Mouse (Mus musculus): Measurements from ENCODE around the gene Siah3. TPM values are rescaled to one million over a fixed set of nuclear protein-coding genes. Genes with fewer than 3 reads are reported as not detected.

Gene Siah3
- polyA plus RNA-seq, 1 experiment = 0.04 TPM

- Histone ChIP-seq H3K4me1 (ENCODE audit: control insufficient read depth, insufficient read depth, low read length) (0 out of 2 replicates have a peak, but pooled peaks cover 2% of the 10 kb centered on the region), H3K4me3 (replicated peaks; ENCODE audit: extremely low read depth, low read depth, low read length) (no peak overlapping the region)
- TF ChIP-seq CTCF (IDR thresholded peaks at IDR 0.05; ENCODE audit: insufficient read depth, low read length) (no peak), POLR2A (IDR thresholded peaks at IDR 0.05; ENCODE audit: borderline replicate concordance, extremely low read depth, low read depth, low read length) (no peak)
- no peak for DNase-seq
- WGBS = 49% methylated on average over 3 of the region's 3 CpGs
Measured at GRCm38 (mm10) chr14:75460436-75460835, 4.7 kb downstream of the Siah3 start.

GRCm38 (mm10) chr14:75461770-75462169 lies 6.0 kb downstream of the Siah3 start:
- WGBS = 77% methylated on average over 4 of the region's 4 CpGs

GRCm38 (mm10) chr14:75463171-75463570 lies 7.4 kb downstream of the Siah3 start:
- no peak overlapping the region for H3K4me3 ChIP-seq (replicated peaks; ENCODE audit: extremely low read depth, low read depth, low read length)
- no peaks in the 10 kb centered on the region for H3K4me1 ChIP-seq (ENCODE audit: control insufficient read depth, insufficient read depth, low read length)
- DNase-seq = no peak
- TF ChIP-seq POLR2A (IDR thresholded peaks at IDR 0.05; ENCODE audit: borderline replicate concordance, extremely low read depth, low read depth, low read length) = no peak
- no peak for TF ChIP-seq CTCF (IDR thresholded peaks at IDR 0.05; ENCODE audit: insufficient read depth, low read length)
- WGBS = 73% methylated on average over 4 of the region's 4 CpGs

More at GRCm38 (mm10) chr14:75461770-75462169, 6.0 kb downstream of the Siah3 start:
- TF ChIP-seq CTCF (IDR thresholded peaks at IDR 0.05; ENCODE audit: insufficient read depth, low read length) = no peak
- TF ChIP-seq POLR2A (IDR thresholded peaks at IDR 0.05; ENCODE audit: borderline replicate concordance, extremely low read depth, low read depth, low read length) = no peak
- Histone ChIP-seq H3K4me1 (ENCODE audit: control insufficient read depth, insufficient read depth, low read length) (0 out of 2 replicates have a peak, but pooled peaks cover 2% of the 10 kb centered on the region), H3K4me3 (replicated peaks; ENCODE audit: extremely low read depth, low read depth, low read length) (no peak overlapping the region)
- no peak for DNase-seq

GRCm38 (mm10) chr14:75468941-75469340 lies 13.2 kb downstream of the Siah3 start:
- DNase-seq = no peak
- Histone ChIP-seq H3K4me1 (ENCODE audit: control insufficient read depth, insufficient read depth, low read length) (no peaks in the 10 kb centered on the region), H3K4me3 (replicated peaks; ENCODE audit: extremely low read depth, low read depth, low read length) (no peak overlapping the region)
- TF ChIP-seq POLR2A (IDR thresholded peaks at IDR 0.05; ENCODE audit: borderline replicate concordance, extremely low read depth, low read depth, low read length) = no peak
- no peak for TF ChIP-seq CTCF (IDR thresholded peaks at IDR 0.05; ENCODE audit: insufficient read depth, low read length)
- WGBS = 66% methylated on average over 4 of the region's 4 CpGs

- 69% methylated on average over 9 of the region's 9 CpGs for WGBS
- Histone ChIP-seq H3K4me3 (replicated peaks; ENCODE audit: extremely low read depth, low read depth, low read length) (no peak overlapping the region), H3K4me1 (ENCODE audit: control insufficient read depth, insufficient read depth, low read length) (no peaks in the 10 kb centered on the region)
- DNase-seq = no peak
- TF ChIP-seq POLR2A (IDR thresholded peaks at IDR 0.05; ENCODE audit: borderline replicate concordance, extremely low read depth, low read depth, low read length) (no peak), CTCF (IDR thresholded peaks at IDR 0.05; ENCODE audit: insufficient read depth, low read length) (no peak)
Measured at GRCm38 (mm10) chr14:75473061-75473930, 17.5 kb downstream of the Siah3 start.

GRCm38 (mm10) chr14:75475887-75476286 lies 20.1 kb downstream of the Siah3 start:
- Histone ChIP-seq H3K4me3 (replicated peaks; ENCODE audit: extremely low read depth, low read depth, low read length) (no peak overlapping the region), H3K4me1 (ENCODE audit: control insufficient read depth, insufficient read depth, low read length) (no peaks in the 10 kb centered on the region)
- no peak for DNase-seq
- no peak for TF ChIP-seq CTCF (IDR thresholded peaks at IDR 0.05; ENCODE audit: insufficient read depth, low read length)
- no peak for TF ChIP-seq POLR2A (IDR thresholded peaks at IDR 0.05; ENCODE audit: borderline replicate concordance, extremely low read depth, low read depth, low read length)
- WGBS = 85% methylated on average over 2 of the region's 2 CpGs

- TF ChIP-seq POLR2A (IDR thresholded peaks at IDR 0.05; ENCODE audit: borderline replicate concordance, extremely low read depth, low read depth, low read length) (no peak), CTCF (IDR thresholded peaks at IDR 0.05; ENCODE audit: insufficient read depth, low read length) (no peak)
- no peak for DNase-seq
- no peak overlapping the region for H3K4me3 ChIP-seq (replicated peaks; ENCODE audit: extremely low read depth, low read depth, low read length)
- 75% methylated on average over 15 of the region's 15 CpGs for WGBS
- H3K4me1 ChIP-seq (ENCODE audit: control insufficient read depth, insufficient read depth, low read length) = no peaks in the 10 kb centered on the region
Measured at GRCm38 (mm10) chr14:75482231-75483175, 26.7 kb downstream of the Siah3 start.

- WGBS = 85% methylated on average over 6 of the region's 6 CpGs
- no peak for DNase-seq
- TF ChIP-seq CTCF (IDR thresholded peaks at IDR 0.05; ENCODE audit: insufficient read depth, low read length) (no peak), POLR2A (IDR thresholded peaks at IDR 0.05; ENCODE audit: borderline replicate concordance, extremely low read depth, low read depth, low read length) (no peak)
- Histone ChIP-seq H3K4me3 (replicated peaks; ENCODE audit: extremely low read depth, low read depth, low read length) (no peak overlapping the region), H3K4me1 (ENCODE audit: control insufficient read depth, insufficient read depth, low read length) (no peaks in the 10 kb centered on the region)
Measured at GRCm38 (mm10) chr14:75483176-75483546, 27.4 kb downstream of the Siah3 start.

- 82% methylated on average over 7 of the region's 7 CpGs for WGBS
- TF ChIP-seq CTCF (IDR thresholded peaks at IDR 0.05; ENCODE audit: insufficient read depth, low read length) (no peak), POLR2A (IDR thresholded peaks at IDR 0.05; ENCODE audit: borderline replicate concordance, extremely low read depth, low read depth, low read length) (no peak)
- no peak for DNase-seq
- Histone ChIP-seq H3K4me3 (replicated peaks; ENCODE audit: extremely low read depth, low read depth, low read length) (no peak overlapping the region), H3K4me1 (ENCODE audit: control insufficient read depth, insufficient read depth, low read length) (no peaks in the 10 kb centered on the region)
Measured at GRCm38 (mm10) chr14:75487932-75488331, 32.1 kb downstream of the Siah3 start.
